Mouse (Mus musculus) gastrocnemius, postnatal 25 days (tissue): ENCODE results near the gene Rnf5. TPM values are rescaled to one million over a fixed set of nuclear protein-coding genes. Genes with fewer than 3 reads are reported as not detected.

ENCODE experiments used
- DNase-seq: peaks from one replicate; pipeline ENCODE4 v3.0.0; 2022
- total RNA-seq, 2 experiments: library from RNA; stranded (reverse); gene quantifications; 1 replicate in 1 of 2; 2 replicates in 1 of 2; pipeline ENCODE4 v1.2.3; 2021

The Rnf5 gene
- total RNA-seq, 2 experiments from 2014 or later: 16.4 to 19.2 TPM

DNA sequence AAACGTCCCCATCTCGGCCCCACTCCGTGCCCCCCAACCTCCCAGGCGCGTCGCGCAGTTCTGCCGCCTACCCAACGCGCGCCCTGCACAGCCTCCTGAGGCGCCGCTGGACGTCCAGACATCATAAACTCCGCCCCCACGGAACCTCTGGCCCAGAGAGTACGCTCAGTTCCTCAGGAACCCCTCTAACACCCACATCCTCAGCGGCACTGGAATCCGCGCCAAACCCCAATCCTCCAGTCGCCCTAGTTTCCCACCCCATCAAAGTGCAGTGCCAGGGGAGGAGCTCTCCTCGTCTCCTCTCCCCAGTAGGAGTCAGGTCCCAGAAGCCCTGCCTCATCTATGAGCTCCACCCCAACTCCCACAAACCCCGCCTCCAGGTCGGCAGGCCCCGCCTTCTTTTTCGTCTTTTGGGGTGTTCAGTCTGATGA is 28.8 kb upstream of the Rnf5 start:
- DNase-seq: peak; percentile 80

DNA sequence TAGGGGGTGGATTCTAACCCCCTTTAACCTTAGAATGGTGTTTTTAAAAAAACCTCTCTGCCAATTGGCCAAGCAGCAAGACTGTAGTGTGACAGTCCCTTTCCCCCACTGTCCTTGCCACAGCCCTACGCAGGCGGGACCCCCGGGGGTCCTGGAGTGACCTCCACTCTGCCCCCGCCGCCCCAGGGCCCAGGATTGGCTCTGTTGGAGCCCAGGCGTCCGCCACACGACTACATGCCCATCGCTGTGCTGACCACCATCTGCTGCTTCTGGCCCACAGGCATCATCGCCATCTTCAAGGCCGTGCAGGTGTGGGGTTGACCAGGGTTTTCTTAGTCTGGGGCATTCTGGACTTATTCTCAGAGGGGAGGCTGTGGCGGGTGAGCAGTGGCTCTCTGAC is 28.2 kb upstream of the Rnf5 start:
- DNase-seq: no peak

DNA sequence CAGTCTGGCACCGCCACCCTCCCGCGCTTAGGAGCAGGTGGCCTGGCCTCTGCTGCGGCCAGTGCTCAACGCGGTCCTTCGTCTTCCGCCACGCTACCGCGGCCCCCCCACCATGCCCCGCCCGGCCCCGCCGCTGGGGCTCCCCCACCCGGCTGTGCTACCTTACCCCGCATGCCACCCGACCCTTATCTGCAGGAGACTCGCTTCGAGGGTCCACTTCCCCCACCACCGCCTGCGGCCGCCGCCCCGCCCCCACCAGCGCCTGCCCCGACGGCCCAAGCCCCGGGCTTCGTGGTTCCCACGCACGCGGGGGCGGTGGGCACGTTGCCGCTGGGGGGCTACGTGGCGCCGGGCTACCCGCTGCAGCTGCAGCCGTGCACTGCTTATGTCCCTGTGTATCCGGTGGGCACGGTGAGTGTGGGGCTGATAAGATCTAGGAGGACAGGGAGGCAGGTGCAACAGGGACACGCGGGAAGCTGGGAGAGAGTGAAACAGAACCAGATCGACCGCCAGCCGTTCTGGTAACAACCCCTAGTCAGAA is 27.3 kb upstream of the Rnf5 start:
- no peak for DNase-seq

DNA sequence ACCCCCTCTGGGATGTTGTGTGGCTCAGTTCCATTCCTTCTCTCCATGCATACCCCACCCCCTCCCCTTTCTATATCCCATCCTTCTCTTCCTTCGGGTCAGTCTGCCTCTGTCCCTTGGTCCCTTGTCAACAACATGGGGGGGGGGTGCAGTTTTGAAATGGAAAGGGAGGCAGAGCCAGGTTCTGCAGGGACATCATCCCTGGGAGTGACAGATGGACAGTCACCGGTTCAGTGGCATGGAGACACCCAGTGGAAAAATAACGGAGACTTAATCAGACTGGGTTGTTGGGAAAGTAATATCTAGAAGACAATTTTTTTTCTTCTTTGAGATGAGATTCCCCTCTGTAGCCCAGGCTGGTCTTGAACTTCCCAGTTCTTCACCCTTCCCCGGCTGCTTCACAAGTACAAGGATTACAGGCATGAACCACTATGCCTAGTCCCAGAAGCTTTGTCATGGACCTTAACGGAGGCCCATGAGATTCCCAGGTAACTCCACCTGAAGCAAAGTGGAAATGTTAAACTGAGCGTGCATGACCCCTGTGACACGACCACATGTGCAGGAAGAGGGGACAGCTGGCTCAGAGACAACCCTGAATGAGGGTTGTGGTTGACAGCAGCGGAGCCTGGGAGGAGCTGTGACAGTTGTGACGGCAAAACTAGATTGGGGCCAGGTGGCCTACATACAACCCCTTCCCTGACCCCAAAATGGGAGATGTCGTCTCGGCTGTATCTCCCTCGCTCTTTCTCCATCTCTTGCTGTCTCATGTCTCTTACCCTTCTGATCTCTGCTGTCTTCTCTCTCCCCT is 26.5 kb upstream of the Rnf5 start:
- no peak for DNase-seq

DNA sequence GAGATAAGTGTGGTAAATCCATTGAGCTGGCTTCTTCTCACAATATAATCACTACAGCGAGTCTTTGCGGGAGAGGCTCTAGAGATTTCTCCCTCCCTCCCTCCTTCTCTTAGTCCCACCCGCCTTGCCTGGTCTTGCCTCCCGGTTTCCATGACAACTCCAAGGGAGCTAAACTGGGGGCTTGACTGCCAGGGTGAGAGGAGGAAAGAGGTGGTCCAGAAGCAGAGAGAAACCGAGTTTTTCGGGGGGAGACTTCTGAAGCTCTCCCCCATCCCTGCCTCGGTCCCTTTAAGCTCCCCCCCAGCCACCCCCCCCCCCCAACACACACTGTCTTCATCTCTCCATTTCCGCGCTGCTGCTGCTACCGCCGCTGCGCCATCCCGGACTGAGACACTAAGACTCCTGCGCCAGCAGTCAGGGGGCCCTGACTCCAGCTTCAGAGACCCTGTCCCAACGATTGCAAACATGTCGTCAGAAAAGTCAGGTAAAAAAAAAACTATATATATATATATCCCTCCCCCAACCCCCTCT is 25.8 kb upstream of the Rnf5 start, which contains the start of gene Prrt1:
TSS of gene Prrt1 (plus strand) at position 313 of the 531 bp plus-strand sequence.
- DNase-seq: no peak

DNA sequence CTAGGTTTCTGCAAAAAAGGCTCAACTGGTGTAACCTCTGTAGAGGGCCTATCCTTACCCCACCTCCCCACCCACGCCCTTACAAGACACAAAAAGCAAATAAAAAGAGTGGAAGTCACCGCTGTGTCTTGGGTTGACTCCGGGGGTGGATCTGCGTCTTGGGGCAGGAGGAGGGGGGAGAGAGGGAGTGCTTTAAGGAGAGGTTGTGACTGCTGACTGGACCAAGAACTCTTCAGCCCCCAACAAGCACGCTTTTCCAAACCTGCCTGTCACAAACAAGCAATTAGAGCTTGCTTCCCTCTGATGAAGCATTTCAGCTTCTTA is 25.1 kb upstream of the Rnf5 start:
- no peak for DNase-seq

DNA sequence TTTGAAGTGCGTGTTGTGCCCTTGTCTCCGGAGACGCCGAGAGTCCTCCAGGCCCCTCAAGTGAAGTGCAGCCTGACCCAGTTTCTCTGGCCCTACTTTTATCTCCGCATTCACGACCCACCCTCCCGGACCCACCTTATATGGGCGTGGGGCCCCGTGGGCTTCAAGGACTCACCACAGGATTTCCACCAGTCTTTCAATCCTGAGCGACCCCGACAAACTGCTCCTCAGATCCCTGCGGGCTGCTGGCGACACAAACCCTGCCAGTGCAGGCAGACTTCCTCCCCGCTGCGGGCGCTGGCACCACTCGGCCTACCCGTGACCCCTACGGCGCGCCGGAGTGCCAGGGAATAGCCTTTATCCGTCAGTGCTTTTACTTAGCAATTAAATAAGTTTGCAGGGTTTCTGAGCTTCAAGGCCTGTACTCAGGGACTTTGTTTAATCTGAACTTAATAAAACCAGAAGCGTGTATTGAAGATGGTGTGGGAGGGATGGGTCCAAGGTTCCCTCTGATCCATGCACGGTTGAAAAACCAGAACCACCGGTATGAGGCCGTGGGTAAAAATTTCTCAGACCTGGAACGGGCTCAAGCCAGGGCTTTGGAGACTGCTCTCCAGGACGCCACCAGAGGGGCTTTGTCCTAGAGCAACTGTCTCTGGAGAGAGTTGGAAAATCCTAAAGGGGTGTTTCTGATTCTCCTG is 24.6 kb upstream of the Rnf5 start, which contains the start of gene Ppt2:
TSS of gene Ppt2 (minus strand) at position 568 of the 701 bp plus-strand sequence.
- DNase-seq: no peak

DNA sequence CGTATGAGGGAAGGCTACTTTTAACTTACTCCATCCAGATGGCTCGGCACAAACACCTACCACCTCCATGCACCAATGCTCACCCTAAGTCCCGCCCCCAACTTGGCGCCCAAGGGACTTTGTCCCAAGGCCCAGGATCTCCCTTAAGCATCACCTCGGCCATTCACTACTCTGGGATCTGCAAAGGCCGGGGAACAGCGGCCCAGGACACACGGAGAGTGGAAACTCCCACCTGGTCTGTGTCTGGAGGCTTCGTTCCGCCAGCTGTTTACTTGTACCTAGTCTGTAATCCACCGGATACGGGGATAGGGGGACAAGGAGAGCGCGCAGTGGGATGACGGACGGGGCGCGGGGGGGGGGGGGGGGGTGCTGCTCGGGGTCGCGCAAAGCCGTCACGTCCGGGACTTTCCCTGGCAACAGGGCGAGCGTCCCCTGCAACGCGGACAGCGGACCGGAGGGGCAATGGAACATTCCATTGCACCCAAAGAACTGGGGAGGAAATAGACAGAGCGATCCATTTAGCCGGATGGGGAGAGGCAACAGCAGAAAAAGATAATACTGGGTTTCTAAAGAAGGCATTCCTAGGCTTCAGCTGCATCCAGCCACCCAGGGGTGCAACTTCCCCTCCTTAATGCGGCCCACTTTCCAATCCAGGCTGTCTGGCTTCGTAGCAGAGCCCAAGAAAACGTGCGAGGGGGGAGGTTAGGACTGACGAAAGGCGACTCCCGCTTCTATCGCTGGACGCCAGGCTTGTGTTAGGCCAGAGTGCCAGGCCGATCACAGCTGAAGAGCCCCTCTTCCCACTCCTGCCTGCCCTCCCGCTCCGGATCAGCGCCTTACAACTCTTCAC is 23.8 kb upstream of the Rnf5 start:
- DNase-seq: peak; percentile 85

DNA sequence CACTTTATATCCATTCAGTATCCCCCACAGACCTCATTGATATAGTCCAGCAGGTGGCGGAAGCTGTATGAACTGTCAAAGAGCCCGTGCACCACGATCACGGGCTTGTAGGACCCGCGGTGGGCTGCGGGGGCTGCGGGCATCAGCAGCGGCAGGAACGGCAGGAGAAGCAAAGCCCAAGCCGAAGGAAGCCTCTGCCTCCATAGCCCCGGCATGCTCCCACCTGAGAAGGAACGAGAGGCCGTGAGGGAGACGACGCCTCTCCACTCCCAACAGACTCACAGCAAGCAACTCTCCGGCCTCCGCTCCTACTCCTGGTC is 23.2 kb upstream of the Rnf5 start:
- no peak for DNase-seq

DNA sequence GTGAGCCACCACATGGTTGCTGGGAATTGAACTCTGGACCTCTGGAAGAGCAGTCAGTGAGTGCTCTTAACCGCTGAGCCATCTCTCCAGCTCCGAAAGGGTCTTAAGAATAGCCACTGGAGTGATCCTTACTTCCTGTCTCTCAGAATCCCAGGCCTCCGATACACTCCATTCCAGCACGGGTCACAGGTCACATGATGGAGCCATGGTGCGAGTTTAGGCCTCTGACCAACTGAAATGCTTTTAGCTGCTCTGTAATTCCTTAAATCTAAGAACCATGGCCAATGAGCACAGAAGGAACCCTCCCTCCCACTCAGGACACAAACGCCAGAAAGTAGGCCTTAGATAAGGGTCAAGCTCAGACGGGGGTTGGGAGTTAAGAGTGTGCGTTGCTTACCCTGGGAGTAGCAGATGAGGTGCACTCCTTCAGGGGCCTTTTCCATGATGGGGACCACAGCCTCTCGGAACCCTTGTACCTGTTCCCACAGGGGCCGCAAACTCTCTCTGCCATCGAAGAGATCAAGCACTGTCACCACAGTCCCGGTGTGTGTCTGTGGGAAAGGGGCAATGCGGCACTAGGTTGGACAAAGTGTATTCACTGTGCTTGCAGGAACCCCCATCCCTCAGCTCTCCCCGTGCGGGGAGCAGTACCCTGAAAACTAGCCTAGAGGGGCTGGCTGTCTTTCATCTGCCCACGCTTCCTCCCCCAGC is 22.7 kb upstream of the Rnf5 start:
- no peak for DNase-seq

DNA sequence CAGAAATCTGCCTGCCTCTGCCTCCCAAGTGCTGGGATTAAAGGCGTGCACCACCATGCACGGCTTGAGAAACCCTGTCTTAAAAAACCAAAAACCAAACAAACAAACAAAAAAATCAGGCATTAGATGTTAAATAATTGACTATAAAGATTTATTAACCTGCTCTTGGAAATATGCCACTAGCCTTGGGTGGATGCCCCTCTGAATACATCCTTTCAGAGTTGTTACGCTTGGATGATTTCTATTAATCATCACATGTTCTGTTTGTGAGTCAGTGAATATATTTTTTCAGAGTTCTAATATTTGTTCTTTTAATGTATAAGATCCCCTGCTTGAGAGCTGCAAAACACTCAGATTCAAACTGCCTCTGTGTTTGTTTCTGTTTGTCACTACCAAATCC is 21.5 kb upstream of the Rnf5 start:
- no peak for DNase-seq

DNA sequence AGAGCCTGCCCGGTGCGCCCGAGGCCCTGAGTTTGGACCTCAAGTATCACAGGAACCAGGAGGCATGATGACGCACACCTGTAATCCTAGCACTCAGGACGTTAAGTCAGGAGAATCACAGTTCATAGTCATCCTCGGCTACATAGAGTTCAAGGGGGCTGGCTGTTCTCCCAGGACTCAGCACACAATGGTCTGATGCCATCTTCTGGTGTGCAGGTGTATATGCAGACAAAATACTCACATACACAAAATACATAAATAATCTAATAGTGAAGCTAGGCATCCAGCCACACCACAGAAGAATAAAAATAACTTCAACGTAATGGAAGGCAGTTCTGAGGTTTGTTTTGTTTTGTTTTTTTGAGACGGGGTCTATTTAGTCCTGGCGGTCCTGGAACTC is 19.7 kb upstream of the Rnf5 start:
- no peak for DNase-seq

DNA sequence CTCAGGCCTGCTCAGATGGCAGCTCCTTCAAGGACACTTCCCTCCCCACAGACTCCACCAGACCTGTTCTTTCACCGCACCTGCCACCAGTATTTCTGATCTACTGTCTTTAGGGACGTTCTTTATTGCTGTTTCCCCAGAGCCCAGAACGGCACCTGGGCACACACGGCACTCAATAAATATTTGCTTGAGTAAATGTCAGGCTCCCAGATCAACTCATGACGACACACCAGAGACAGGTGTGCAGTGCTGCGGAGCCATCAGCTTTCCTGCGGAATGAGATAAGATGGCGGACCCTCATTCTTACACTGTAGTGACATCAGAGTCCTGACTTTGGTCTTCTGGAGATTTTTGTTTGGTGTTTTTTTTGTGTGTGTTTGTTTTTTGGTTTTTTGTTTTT is 17.5 kb upstream of the Rnf5 start:
- DNase-seq: no peak

DNA sequence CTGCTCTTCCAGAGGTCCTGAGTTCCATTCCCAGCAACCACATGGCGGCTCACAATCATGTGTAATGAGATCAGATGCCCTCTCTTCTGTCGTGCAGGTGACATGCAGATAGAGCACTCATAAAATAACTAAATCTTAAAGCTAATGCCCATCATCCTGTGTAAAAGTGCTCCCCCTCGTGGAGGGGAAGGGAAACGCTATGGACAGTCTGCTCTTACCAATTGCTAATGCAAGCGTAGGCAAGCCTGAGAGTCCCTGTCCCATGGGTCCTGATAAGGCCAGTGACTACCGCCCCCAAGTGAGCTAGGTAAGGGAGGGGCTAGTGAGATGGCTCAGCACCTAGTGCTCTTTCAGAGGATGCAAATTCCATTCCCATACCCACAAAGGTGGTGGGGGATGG is 15.5 kb upstream of the Rnf5 start:
- DNase-seq: no peak

DNA sequence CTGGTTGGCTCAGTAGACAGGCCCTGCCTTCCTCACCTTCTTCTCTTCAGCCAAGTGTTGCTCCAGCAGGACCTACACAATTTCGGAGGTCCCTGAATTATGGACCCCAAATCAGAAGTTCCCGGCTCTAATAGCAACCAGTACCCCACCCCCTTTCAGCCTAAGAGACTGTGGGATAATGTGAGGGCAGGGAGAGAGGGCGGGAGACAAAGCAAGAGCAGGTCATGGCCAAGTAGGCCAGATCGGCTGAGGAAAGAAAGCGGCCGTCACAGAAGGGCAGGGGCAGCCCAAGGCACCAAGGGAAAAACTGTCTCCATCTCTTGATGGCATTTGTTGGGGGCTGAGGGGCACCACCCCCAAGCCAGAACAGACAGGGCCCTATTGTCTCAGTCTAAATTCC is 12.4 kb upstream of the Rnf5 start, which contains the start of gene Egfl8:
TSS of gene Egfl8 (minus strand) at position 101 of the 400 bp plus-strand sequence.
- DNase-seq: no peak

DNA sequence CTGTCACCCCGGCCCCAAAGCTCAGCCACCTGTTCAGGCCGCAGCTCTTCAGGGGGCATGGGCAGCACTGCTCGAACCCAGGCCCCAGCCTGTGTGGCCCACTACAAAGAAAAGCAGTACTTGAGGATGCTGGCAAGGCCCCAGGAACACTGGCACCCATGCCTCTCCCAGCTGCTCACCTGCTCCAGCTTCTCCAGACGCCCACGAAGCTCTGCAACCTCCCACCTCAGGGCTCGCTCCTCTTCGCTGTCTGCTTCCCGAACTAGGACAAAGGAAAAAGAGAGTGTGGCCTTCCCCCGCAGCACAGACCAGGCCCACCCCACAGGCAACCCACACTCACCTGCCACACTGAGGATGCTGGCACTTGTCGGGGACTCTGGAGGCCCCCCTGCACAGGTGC is 10.3 kb upstream of the Rnf5 start:
- no peak for DNase-seq

DNA sequence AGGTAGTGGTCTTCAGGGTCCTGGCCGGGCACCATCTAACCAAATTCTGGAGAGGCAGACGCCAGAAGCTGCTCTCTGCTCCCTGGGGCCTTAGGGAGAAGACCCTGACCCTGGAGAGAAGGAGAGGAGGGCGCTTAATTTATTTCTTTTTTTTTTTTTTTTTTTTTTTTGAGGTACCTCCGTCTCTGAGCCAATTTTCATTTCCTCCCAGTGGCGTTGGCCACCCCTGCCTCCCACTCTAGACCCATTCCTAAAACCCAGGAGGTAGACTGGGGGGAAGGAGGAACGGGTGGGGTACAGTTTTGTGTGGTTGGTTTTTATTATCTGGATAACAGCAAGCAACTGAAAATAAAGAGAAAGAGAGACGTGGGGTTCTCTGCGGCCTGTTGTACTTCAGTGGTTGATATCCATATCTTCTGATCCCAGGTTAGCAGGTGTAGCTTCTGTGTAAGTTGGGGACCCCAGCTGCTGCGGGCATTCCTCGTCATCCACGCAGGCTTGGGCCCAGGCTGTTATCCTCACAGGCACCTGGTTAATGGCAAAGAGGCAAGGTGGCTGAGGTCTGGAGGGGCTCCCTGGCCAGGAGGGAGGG is 9.7 kb upstream of the Rnf5 start:
- DNase-seq: no peak

DNA sequence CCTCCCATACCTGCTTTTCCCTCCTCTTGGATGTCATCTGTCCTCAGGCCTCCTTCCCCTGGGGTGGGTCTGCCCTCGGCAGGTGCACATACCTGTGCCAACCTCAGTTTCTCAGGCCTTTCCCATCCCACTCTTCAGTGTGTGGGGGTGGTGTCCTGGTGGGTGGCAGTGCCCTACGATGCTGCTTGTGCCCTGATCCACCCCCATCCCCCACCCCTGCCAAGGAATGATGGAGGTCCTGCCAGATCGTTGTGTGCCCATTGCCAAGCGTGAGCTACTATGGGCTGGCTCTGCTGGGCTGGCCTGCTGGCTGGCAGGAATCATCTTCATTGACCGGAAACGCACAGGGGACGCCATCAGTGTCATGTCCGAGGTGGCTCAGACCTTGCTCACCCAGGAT is 7.6 kb upstream of the Rnf5 start:
- DNase-seq: no peak

DNA sequence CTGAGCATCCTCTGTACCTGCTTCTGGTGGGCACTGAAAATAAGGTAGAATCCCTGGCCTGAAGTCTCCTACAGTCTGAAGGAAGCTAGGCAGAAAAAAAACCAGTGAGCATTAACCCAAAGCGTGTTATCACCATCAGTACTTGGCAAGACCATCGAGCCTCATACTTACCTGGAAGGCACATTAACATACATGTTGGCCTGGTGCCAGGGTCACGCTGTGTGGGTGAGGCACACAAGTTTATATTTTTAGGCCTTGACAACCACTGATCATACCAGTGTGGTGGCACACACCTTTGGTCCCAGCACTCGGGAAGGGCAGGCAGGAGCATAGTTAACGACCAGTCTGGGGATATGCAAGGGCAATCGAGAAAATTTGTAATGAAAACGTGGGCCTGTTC is 4.5 kb upstream of the Rnf5 start:
- DNase-seq: no peak

DNA sequence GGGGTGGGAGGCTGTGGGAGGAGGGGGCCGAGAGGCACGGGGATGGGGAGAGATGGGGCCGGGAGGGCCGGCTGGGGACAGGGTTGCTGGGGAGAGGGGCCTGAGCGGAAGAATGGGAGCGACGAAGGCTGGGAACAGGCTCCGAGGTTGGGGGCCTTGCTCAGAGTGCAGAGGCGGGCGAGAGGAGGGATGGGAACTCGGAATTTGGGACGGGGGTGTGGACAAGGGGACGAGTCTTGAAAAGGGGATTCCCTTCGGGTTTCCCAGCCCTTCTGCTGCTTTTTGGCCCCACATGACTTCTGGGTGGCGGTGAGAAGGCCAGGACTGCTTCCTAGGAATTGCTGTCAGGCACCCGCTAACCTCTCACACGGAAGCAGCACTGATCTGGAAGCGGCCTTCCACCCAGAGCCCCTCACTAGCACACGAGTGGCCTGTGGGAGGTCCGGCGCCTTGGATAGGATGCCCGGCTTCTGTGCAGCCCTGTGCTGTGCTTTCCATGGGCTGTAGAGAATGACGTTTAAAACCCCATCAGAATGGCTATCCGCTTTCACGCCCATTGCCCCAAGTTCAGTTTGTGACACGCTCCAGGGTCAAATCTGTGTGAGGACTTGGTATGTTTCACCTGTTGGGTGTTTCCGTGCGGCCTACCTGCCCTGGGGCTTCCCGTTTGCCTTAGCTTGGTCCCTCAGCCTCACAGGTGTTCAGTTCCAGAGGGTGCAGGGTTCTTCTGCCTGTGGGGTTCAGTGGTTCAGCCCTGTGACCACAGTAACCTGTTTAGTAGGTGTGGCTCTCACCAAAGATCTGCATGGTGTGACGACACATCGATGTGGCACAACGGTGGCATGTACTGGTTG is 2.9 kb upstream of the Rnf5 start:
- DNase-seq: no peak
